Mouse (Mus musculus): ENCODE data around the gene Iqsec1. TPM values are rescaled to one million over a fixed set of nuclear protein-coding genes. Genes with fewer than 3 reads are reported as not detected.

Gene Iqsec1
- polyA plus RNA-seq, 1 experiment from 2014 or later, result 14.6 TPM

DNA sequence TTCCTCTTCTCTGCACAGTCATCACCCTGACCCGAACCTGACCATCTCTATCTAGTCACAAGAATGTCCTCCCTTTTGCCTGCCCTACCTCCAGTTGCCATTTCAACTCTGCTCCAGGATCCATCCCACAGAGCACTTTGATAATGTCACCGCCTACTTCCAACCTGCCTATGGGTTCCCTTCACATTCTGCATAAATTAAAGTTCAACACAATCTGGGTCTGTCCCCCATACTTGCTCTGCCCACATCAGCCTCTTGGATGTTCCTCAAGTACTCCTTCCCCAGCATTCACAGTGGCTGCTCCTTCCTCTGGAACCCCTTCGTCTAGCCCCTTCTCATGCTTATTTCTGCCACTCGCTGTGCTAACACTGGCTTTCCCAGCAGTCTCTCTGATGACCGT lies 74.7 kb downstream of the Iqsec1 start:
- no peak for DNase-seq (ENCODE audit: low spot score, missing footprints)
- Histone ChIP-seq H3K27ac (ENCODE audit: low read depth, low read length) (no peak overlapping the region), H3K9ac (ENCODE audit: low read length) (no peak overlapping the region), H3K36me3 (ENCODE audit: control insufficient read depth, insufficient read depth, low read length) (no peaks in the 10 kb centered on the region), H3K4me2 (no peak overlapping the region), H3K4me1 (ENCODE audit: control insufficient read depth, insufficient read depth, low read length) (no peaks in the 10 kb centered on the region), H3K4me3 (ENCODE audit: low read depth, low read length) (no peak overlapping the region), H3K9me3 (ENCODE audit: control insufficient read depth, low read length) (no peaks in the 10 kb centered on the region), H3K27me3 (ENCODE audit: control insufficient read depth, insufficient read depth, low read length) (no peaks in the 10 kb centered on the region)
- no peak for ATAC-seq (ENCODE audit: low FRiP score)
- WGBS, result 84% methylated on average over 5 of the region's 5 CpGs

DNA sequence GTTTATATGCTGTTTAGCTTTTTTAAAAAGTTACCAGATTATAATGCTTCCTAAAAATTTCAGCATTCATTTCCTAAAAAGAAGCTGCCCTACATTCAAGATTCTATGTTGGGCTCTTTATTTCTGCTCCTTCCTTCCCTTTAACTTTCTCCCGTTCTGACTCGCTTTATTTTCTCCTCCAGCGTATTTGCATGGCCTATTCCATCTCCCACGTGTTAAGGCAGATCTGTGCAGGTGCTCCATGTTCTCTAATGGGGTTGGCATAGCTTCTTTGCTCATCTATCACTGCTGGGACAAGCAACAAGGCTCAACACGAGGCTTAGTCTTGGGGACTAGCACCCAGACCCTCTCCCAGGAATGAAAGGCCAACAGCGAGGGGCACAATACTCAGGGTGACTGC lies 75.7 kb downstream of the Iqsec1 start:
- ATAC-seq (ENCODE audit: low FRiP score), result no peak
- no peaks in the 10 kb centered on the region for H3K4me1 ChIP-seq (ENCODE audit: control insufficient read depth, insufficient read depth, low read length)
- WGBS, result 82% methylated on average over 6 of the region's 6 CpGs

DNA sequence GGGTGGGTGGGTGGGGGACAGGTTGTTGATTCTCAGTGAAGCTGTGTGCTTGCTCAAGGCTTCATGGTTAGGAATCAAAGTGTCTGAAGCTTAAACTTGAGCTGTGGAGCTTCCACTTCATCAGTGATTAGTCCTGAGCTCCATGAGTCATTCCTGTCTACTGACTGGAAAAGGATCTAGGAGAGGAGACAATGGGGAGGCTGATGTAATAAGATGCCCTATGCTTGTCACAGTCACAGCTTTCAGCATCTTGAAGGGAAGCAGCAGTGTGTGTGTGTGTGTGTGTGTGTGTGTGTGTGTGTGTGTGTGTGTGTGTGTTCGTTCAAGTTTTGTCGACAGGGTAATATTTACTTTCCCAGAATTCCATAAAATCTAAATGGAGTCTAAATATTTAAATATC lies 84.3 kb downstream of the Iqsec1 start:
- ATAC-seq (ENCODE audit: low FRiP score) (no peak), DNase-seq (ENCODE audit: low spot score, missing footprints) (peak; percentile 35)
- H3K27ac ChIP-seq (ENCODE audit: low read depth, low read length), result no peak overlapping the region
- H3K4me2 ChIP-seq, result no peak overlapping the region
- H3K4me1 ChIP-seq (ENCODE audit: control insufficient read depth, insufficient read depth, low read length), result no peaks in the 10 kb centered on the region
- no peak overlapping the region for H3K9ac ChIP-seq (ENCODE audit: low read length)
- no peak overlapping the region for H3K4me3 ChIP-seq (ENCODE audit: low read depth, low read length)
- H3K27me3 ChIP-seq (ENCODE audit: control insufficient read depth, insufficient read depth, low read length), result no peaks in the 10 kb centered on the region
- H3K9me3 ChIP-seq (ENCODE audit: control insufficient read depth, low read length), result no peaks in the 10 kb centered on the region
- H3K36me3 ChIP-seq (ENCODE audit: control insufficient read depth, insufficient read depth, low read length), result no peaks in the 10 kb centered on the region
- WGBS, result 88% methylated on average over 2 of the region's 2 CpGs

More for the DNA sequence above, 75.7 kb downstream of the Iqsec1 start:
- Histone ChIP-seq H3K36me3 (ENCODE audit: control insufficient read depth, insufficient read depth, low read length) (no peaks in the 10 kb centered on the region), H3K9me3 (ENCODE audit: control insufficient read depth, low read length) (no peaks in the 10 kb centered on the region), H3K27me3 (ENCODE audit: control insufficient read depth, insufficient read depth, low read length) (no peaks in the 10 kb centered on the region), H3K4me3 (ENCODE audit: low read depth, low read length) (no peak overlapping the region), H3K9ac (ENCODE audit: low read length) (no peak overlapping the region), H3K27ac (ENCODE audit: low read depth, low read length) (no peak overlapping the region), H3K4me2 (no peak overlapping the region)
- peak; percentile 44 for DNase-seq (ENCODE audit: low spot score, missing footprints)

DNA sequence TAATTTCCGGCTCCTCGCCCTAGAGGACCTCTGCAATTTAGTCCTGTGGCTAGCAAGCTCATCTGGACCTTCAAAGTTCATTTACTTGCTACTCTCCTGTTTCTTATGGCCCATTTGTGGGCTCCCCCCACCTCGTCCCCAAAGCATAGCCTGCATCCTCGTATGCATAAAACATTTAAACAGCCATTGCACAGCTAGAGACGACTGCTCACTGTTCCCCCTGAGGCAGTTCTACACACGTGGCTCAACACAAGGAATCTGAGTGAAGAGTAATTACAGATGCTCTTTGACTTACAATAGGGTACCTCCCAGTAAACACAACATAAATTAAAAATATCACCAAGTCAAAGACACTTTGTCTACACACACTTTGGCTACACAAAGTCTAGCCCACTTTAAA lies 88.2 kb downstream of the Iqsec1 start:
- no peak overlapping the region for H3K9ac ChIP-seq (ENCODE audit: low read length)
- no peaks in the 10 kb centered on the region for H3K4me1 ChIP-seq (ENCODE audit: control insufficient read depth, insufficient read depth, low read length)
- ATAC-seq (ENCODE audit: low FRiP score), result no peak
- WGBS, result 76% methylated on average over 6 of the region's 6 CpGs
- H3K36me3 ChIP-seq (ENCODE audit: control insufficient read depth, insufficient read depth, low read length), result no peaks in the 10 kb centered on the region
- no peaks in the 10 kb centered on the region for H3K9me3 ChIP-seq (ENCODE audit: control insufficient read depth, low read length)
- H3K4me2 ChIP-seq, result no peak overlapping the region
- no peaks in the 10 kb centered on the region for H3K27me3 ChIP-seq (ENCODE audit: control insufficient read depth, insufficient read depth, low read length)
- no peak overlapping the region for H3K4me3 ChIP-seq (ENCODE audit: low read depth, low read length)
- no peak overlapping the region for H3K27ac ChIP-seq (ENCODE audit: low read depth, low read length)
- DNase-seq (ENCODE audit: low spot score, missing footprints), result peak; percentile 49

DNA sequence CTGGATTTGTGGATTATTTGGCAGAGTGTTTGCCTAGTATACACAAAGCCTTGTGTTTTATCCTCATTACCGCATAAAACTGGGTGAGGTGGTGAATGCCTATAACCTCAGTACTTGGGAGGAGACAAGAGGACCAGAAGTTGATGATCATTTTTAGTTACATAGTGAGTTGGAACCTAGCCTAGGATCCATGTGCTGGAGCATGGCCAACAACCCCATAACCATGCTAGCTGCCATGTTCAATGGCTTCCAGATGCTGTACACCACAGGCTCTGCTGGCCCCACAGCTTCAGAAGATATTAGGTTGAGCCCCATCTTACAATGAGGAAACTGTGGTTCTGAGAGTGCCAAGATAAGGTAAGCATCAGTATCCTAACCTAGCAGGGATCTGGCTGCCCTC lies 89.2 kb downstream of the Iqsec1 start:
- H3K4me3 ChIP-seq (ENCODE audit: low read depth, low read length), result no peak overlapping the region
- 93% methylated on average over 1 of the region's 1 CpGs for WGBS
- H3K36me3 ChIP-seq (ENCODE audit: control insufficient read depth, insufficient read depth, low read length), result no peaks in the 10 kb centered on the region
- H3K9ac ChIP-seq (ENCODE audit: low read length), result no peak overlapping the region
- H3K4me1 ChIP-seq (ENCODE audit: control insufficient read depth, insufficient read depth, low read length), result no peaks in the 10 kb centered on the region
- ATAC-seq (ENCODE audit: low FRiP score) (no peak), DNase-seq (ENCODE audit: low spot score, missing footprints) (peak; percentile 69)
- no peaks in the 10 kb centered on the region for H3K9me3 ChIP-seq (ENCODE audit: control insufficient read depth, low read length)
- H3K4me2 ChIP-seq, result no peak overlapping the region
- no peak overlapping the region for H3K27ac ChIP-seq (ENCODE audit: low read depth, low read length)
- no peaks in the 10 kb centered on the region for H3K27me3 ChIP-seq (ENCODE audit: control insufficient read depth, insufficient read depth, low read length)

DNA sequence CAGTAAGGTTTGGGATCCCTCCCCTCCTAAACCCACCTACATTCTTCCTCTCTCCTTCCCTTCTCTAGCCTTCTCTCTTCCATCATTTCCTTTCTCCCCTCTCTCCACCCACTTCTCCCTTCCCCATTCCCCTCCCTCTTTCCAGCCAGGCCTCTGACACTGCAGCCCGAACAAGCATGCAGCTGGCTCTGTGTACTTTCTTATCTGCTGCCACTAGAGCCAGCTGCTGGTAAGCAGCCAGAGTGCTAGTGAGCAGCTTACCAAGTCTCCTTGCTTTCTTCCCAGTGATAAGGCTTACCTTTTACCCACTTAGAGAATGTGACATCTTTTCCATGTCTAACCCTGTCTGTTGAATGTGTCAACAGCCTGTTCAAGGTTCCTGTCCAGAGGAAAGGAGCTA lies 90.4 kb downstream of the Iqsec1 start:
- no peak overlapping the region for H3K4me2 ChIP-seq
- H3K27ac ChIP-seq (ENCODE audit: low read depth, low read length), result no peak overlapping the region
- no peaks in the 10 kb centered on the region for H3K9me3 ChIP-seq (ENCODE audit: control insufficient read depth, low read length)
- DNase-seq (ENCODE audit: low spot score, missing footprints), result peak; percentile 53
- H3K36me3 ChIP-seq (ENCODE audit: control insufficient read depth, insufficient read depth, low read length), result no peaks in the 10 kb centered on the region
- no peaks in the 10 kb centered on the region for H3K4me1 ChIP-seq (ENCODE audit: control insufficient read depth, insufficient read depth, low read length)
- no peaks in the 10 kb centered on the region for H3K27me3 ChIP-seq (ENCODE audit: control insufficient read depth, insufficient read depth, low read length)
- no peak for ATAC-seq (ENCODE audit: low FRiP score)
- H3K9ac ChIP-seq (ENCODE audit: low read length), result no peak overlapping the region
- H3K4me3 ChIP-seq (ENCODE audit: low read depth, low read length), result no peak overlapping the region
- WGBS, result 47% methylated on average over 1 of the region's 1 CpGs

DNA sequence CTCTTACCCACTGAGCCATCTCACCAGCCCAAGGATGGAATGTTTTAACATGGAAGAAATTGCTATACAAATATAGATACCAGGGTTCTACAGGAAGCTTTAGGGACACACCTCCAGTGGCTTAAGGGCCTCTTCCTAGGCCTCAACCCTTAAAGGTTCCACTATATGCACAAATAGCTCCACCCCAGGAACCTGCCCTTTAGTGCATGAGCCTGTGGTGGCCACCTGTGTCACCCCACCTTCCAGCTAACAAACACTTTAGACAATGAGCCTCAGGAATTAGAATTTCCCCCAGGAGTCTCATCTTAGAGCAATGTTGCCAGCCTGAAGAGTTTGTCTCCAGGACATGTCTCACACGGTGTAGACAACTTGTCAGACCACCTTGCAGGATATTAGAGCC lies 96.1 kb downstream of the Iqsec1 start:
- DNase-seq (ENCODE audit: low spot score, missing footprints), result peak; percentile 64
- no peaks in the 10 kb centered on the region for H3K9me3 ChIP-seq (ENCODE audit: control insufficient read depth, low read length)
- ATAC-seq (ENCODE audit: low FRiP score), result no peak
- H3K27me3 ChIP-seq (ENCODE audit: control insufficient read depth, insufficient read depth, low read length), result no peaks in the 10 kb centered on the region
- H3K36me3 ChIP-seq (ENCODE audit: control insufficient read depth, insufficient read depth, low read length), result no peaks in the 10 kb centered on the region
- no peak overlapping the region for H3K27ac ChIP-seq (ENCODE audit: low read depth, low read length)
- no peak overlapping the region for H3K9ac ChIP-seq (ENCODE audit: low read length)
- 97% methylated on average over 1 of the region's 1 CpGs for WGBS
- no peaks in the 10 kb centered on the region for H3K4me1 ChIP-seq (ENCODE audit: control insufficient read depth, insufficient read depth, low read length)
- no peak overlapping the region for H3K4me2 ChIP-seq
- H3K4me3 ChIP-seq (ENCODE audit: low read depth, low read length), result no peak overlapping the region

DNA sequence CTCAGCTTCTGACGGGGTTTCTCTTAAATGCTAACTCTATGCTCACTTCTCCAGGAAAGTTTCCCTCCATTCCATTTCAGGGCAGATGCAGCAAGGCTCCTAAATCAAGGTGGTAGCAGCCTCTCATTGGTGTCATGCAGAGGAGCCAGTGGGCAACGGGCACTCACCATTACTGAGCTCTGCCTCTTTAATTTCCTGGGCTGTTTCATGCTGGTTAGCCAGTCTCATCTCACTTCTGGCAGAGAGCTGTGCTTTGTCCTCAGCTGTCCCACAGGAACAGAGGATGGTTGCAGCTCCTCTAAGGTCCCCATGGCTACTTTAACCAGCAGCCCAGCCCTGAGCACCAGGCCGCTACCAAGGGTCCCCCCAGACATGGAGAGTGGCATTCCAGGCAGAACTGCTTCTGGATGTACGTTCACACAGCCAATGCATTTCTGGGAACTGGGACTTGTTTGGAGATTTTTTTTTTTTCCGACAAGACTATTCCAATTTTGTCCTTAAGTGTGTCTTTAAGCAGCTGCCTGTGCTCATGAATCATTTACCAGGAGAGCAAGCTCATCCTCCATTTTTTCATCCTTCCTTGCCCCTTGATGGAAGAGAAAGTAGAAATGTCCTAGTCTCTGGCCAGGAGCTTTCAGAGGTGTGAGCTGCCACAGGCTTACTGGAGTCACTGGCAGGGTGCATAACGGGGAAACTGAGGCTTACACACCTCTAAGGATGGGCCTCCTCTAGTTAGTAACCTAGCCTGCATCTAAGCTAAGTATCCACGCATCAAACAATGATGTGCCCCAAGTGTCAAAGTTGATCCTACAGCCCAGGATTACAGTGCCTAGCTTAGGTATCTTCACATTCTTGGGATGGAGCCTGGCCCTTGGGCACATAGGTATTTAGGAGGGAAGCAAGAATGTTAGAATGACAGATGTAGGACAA lies 98.9 kb downstream of the Iqsec1 start:
- Histone ChIP-seq H3K4me1 (ENCODE audit: control insufficient read depth, insufficient read depth, low read length) (no peaks in the 10 kb centered on the region), H3K36me3 (ENCODE audit: control insufficient read depth, insufficient read depth, low read length) (no peaks in the 10 kb centered on the region), H3K4me2 (no peak overlapping the region), H3K9me3 (ENCODE audit: control insufficient read depth, low read length) (no peaks in the 10 kb centered on the region), H3K4me3 (ENCODE audit: low read depth, low read length) (no peak overlapping the region), H3K27ac (ENCODE audit: low read depth, low read length) (no peak overlapping the region), H3K27me3 (ENCODE audit: control insufficient read depth, insufficient read depth, low read length) (no peaks in the 10 kb centered on the region), H3K9ac (ENCODE audit: low read length) (no peak overlapping the region)
- DNase-seq (ENCODE audit: low spot score, missing footprints) (peak; percentile 71), ATAC-seq (ENCODE audit: low FRiP score) (no peak)
- WGBS, result 79% methylated on average over 7 of the region's 7 CpGs

DNA sequence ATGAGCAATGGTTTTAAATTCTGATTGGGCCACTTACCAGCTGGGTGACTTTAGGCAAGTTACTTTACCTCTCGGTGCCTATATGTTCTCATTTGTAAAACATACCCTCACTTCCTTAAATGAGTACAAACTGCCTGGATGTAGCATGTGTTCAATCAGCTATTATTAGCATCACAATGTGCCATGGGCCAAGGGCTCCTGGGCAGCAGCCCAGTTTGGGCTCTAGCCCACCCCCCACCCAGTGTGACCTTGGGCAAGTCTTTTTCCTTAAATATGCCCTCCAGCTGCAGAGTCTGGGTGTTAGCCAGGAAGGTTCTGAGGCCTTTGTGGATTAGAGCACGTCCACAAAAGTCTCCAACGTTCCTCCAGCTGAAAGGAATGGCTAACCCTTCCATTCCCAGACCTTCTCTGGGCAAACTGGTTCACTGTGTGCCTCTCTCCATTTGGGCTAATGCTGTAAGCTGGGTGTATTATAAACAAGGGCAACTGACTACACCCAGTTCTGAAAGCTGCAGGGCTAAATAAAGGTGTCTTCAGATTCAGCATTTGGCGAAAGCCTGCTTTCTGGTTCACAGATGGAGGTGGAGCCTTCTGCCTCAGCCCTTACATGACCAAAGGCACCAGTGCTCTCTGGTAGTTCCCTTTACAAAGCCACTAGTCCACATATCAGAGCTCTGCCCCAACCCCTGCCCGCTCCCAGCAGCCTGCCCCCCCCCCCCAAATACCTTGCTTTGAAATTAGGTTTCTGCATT lies 101.3 kb downstream of the Iqsec1 start:
- no peak overlapping the region for H3K4me2 ChIP-seq
- ATAC-seq (ENCODE audit: low FRiP score), result no peak
- 78% methylated on average over 5 of the region's 5 CpGs for WGBS
- no peaks in the 10 kb centered on the region for H3K9me3 ChIP-seq (ENCODE audit: control insufficient read depth, low read length)
- H3K27ac ChIP-seq (ENCODE audit: low read depth, low read length), result no peak overlapping the region
- no peak overlapping the region for H3K4me3 ChIP-seq (ENCODE audit: low read depth, low read length)
- peak; percentile 49 for DNase-seq (ENCODE audit: low spot score, missing footprints)
- H3K36me3 ChIP-seq (ENCODE audit: control insufficient read depth, insufficient read depth, low read length), result no peaks in the 10 kb centered on the region
- no peak overlapping the region for H3K9ac ChIP-seq (ENCODE audit: low read length)
- no peaks in the 10 kb centered on the region for H3K4me1 ChIP-seq (ENCODE audit: control insufficient read depth, insufficient read depth, low read length)
- no peaks in the 10 kb centered on the region for H3K27me3 ChIP-seq (ENCODE audit: control insufficient read depth, insufficient read depth, low read length)
